Mouse (Mus musculus) heart, postnatal 0 days (tissue): ENCODE measurements around the gene Mvp. TPM values are rescaled to one million over a fixed set of nuclear protein-coding genes. Genes with fewer than 3 reads are reported as not detected.

ENCODE experiments used
- ATAC-seq: fragments of 200-750 bp; cut with Nextera tagmentation; 2 replicates; pipeline ENCODE4 v1.8.0; 2017; ENCODE audit warnings: low read depth, moderate number of reproducible peaks, moderate library complexity; ENCODE audit not compliant: insufficient read depth
- DNase-seq: peaks from one replicate; pipeline ENCODE4 v3.0.0-alpha.2; 2016; ENCODE audit warnings: low spot score
- H3K27ac ChIP-seq: fragments of 300-500 bp; sonication (generic); 2 replicates; pipeline ENCODE4 v1.5.1; 2014; ENCODE audit warnings: low read depth, mild to moderate bottlenecking
- H3K27me3 ChIP-seq: fragments of 300-500 bp; sonication (generic); 2 replicates; pipeline ENCODE4 v1.6.1; 2014; ENCODE audit warnings: low read length, mixed read lengths; ENCODE audit not compliant: control insufficient read depth, insufficient read depth
- H3K36me3 ChIP-seq: fragments of 300-500 bp; sonication (generic); replicated peaks from 2 replicates; pipeline ENCODE4 v1.6.1; 2014; ENCODE audit warnings: low read length, mixed read lengths; ENCODE audit not compliant: control insufficient read depth, insufficient read depth
- H3K4me1 ChIP-seq: fragments of 300-500 bp; sonication (generic); 2 replicates; pipeline ENCODE4 v1.6.1; 2014; ENCODE audit warnings: antibody characterized with exemption; ENCODE audit not compliant: control insufficient read depth, insufficient read depth
- H3K4me2 ChIP-seq: fragments of 300-500 bp; sonication (generic); 2 replicates; pipeline ENCODE4 v1.6.1; 2014; ENCODE audit warnings: low read depth, mild to moderate bottlenecking, low read length, moderate library complexity
- H3K4me3 ChIP-seq: fragments of 300-500 bp; sonication (generic); 2 replicates; pipeline ENCODE4 v1.5.1; 2014; ENCODE audit warnings: low read depth, low read length
- H3K9ac ChIP-seq: fragments of 300-500 bp; sonication (generic); replicated peaks from 2 replicates; pipeline ENCODE4 v1.6.1; 2014; ENCODE audit warnings: low read depth, low read length, mixed read lengths
- H3K9me3 ChIP-seq: fragments of 300-500 bp; sonication (generic); replicated peaks from 2 replicates; pipeline ENCODE4 v1.6.1; 2016; ENCODE audit warnings: low read length; ENCODE audit not compliant: control insufficient read depth
- CTCF ChIP-seq: IDR thresholded peaks from 2 replicates; pipeline ENCODE4 v1.5.1; 2016; ENCODE audit warnings: antibody characterized with exemption, control low read depth, low read depth
- EP300 ChIP-seq: IDR thresholded peaks from 2 replicates; pipeline ENCODE4 v1.6.1; 2016; ENCODE audit warnings: antibody characterized with exemption, low read depth
- WGBS: fragments of 180-500 bp; shearing (Covaris S2); extraction: QIAGEN DNeasy Blood & Tissue Kit; methylation state at CpG from one replicate; pipeline ENCODE4 v1.1.7; 2014; 5-methylcytosine and 5-hydroxymethylcytosine counted together
- polyA plus RNA-seq: library from polyadenylated mRNA; unstranded; fragments of >200 nt; fragmentation: Nextera tagmentation; extraction: Ambion mirVana; gene quantifications from 2 replicates; pipeline ENCODE4 v1.2.1, GENCODE M21; 2015
- total RNA-seq: library from RNA; depleted of rRNA; stranded (reverse); fragments of >200 nt; gene quantifications from 2 replicates; pipeline ENCODE4 v1.2.3, GENCODE M21; 2014; ENCODE audit warnings: low replicate concordance; rRNA removed

Mvp gene
- 24.2 and 32.5 TPM in 2 replicates for total RNA-seq
- polyA plus RNA-seq = 16.1 and 17.4 TPM in 2 replicates

- WGBS = 11% methylated on average over 11 of the region's 11 CpGs
- peak within 1 kb of the TSS; percentile 63 for H3K9ac ChIP-seq
Observed at GRCm38 (mm10) chr7:127014320-127014719, at the start of gene Mvp. TSS of gene Mvp (minus strand) at chr7:127014621.

GRCm38 (mm10) chr7:127055026-127055585 is 40.7 kb upstream of the Mvp start:
- H3K4me2 ChIP-seq = no peak overlapping the region
- 56% methylated on average over 5 of the region's 5 CpGs for WGBS
- TF ChIP-seq EP300 = no peak
- H3K9me3 ChIP-seq = no peaks in the 10 kb centered on the region
- H3K27ac ChIP-seq = no peak overlapping the region
- no peak overlapping the region for H3K9ac ChIP-seq
- H3K27me3 ChIP-seq = 0 out of 2 replicates have a peak, but pooled peaks cover 4% of the 10 kb centered on the region
- H3K36me3 ChIP-seq = no peaks in the 10 kb centered on the region
- DNase-seq = no peak
- H3K4me1 ChIP-seq = no peaks in the 10 kb centered on the region
- no peak for ATAC-seq
- no peak overlapping the region for H3K4me3 ChIP-seq

More at GRCm38 (mm10) chr7:127014320-127014719, at the start of gene Mvp:
- ATAC-seq = no peak
- Histone ChIP-seq H3K4me3 (peak within 1 kb of the TSS; percentile 61), H3K27me3 (no peaks in the 10 kb centered on the region), H3K36me3 (0 out of 2 replicates have a peak, but pooled peaks cover 10% of the 10 kb centered on the region), H3K27ac (peak within 1 kb of the TSS; percentile 63; the same call in 1 of the 2 replicates), H3K9me3 (no peaks in the 10 kb centered on the region), H3K4me1 (peaks cover 13% of the 10 kb centered on the region), H3K4me2 (peak within 1 kb of the TSS; percentile 75)
- TF ChIP-seq CTCF (no peak), EP300 (no peak)
- DNase-seq = peak; percentile 77

- peaks cover 15% of the 10 kb centered on the region; the same call in 1 of the 2 replicates for H3K4me1 ChIP-seq
- peak; percentile 92 for ATAC-seq
Observed at GRCm38 (mm10) chr7:127041851-127042672, 27.6 kb upstream of the Mvp start, which contains the start of gene Kif22. TSS of gene Kif22 (minus strand) at chr7:127042471.

GRCm38 (mm10) chr7:127031244-127031643 is 16.8 kb upstream of the Mvp start:
- 76% methylated on average over 1 of the region's 1 CpGs for WGBS
- peaks cover 66% of the 10 kb centered on the region for H3K36me3 ChIP-seq
- no peak overlapping the region for H3K4me3 ChIP-seq

More at GRCm38 (mm10) chr7:127041851-127042672, 27.6 kb upstream of the Mvp start, which contains the start of gene Kif22:
- 0 out of 2 replicates have a peak, but pooled peaks cover 2% of the 10 kb centered on the region for H3K9me3 ChIP-seq
- peak within 1 kb of the TSS; percentile 79 for H3K27ac ChIP-seq
- TF ChIP-seq EP300 (no peak), CTCF (no peak)
- peak; percentile 85 for DNase-seq
- peak within 1 kb of the TSS; percentile 97 for H3K4me3 ChIP-seq
- H3K27me3 ChIP-seq = no peaks in the 10 kb centered on the region
- 0 out of 2 replicates have a peak, but pooled peaks cover 11% of the 10 kb centered on the region for H3K36me3 ChIP-seq
- H3K9ac ChIP-seq = peak within 1 kb of the TSS; percentile 84
- under 1% methylated on average over 53 of the region's 53 CpGs for whole genome bisulfite sequencing
- peak within 1 kb of the TSS; percentile 98 for H3K4me2 ChIP-seq

GRCm38 (mm10) chr7:127030172-127030571 is 15.8 kb upstream of the Mvp start:
- no peak for ATAC-seq
- H3K4me3 ChIP-seq = no peak overlapping the region
- no peak for DNase-seq
- no peaks in the 10 kb centered on the region for H3K27me3 ChIP-seq
- H3K4me1 ChIP-seq = 0 out of 2 replicates have a peak, but pooled peaks cover 6% of the 10 kb centered on the region
- TF ChIP-seq CTCF (no peak), EP300 (no peak)
- 93% methylated on average over 1 of the region's 1 CpGs for WGBS
- H3K4me2 ChIP-seq = no peak overlapping the region
- no peaks in the 10 kb centered on the region for H3K9me3 ChIP-seq
- no peak overlapping the region for H3K27ac ChIP-seq
- peaks cover 59% of the 10 kb centered on the region for H3K36me3 ChIP-seq
- H3K9ac ChIP-seq = no peak overlapping the region

More at GRCm38 (mm10) chr7:127031244-127031643, 16.8 kb upstream of the Mvp start:
- H3K27me3 ChIP-seq = no peaks in the 10 kb centered on the region
- no peak for TF ChIP-seq CTCF
- no peak for TF ChIP-seq EP300
- DNase-seq (no peak), ATAC-seq (no peak)
- no peaks in the 10 kb centered on the region for H3K9me3 ChIP-seq
- no peak overlapping the region for H3K9ac ChIP-seq
- no peak overlapping the region for H3K27ac ChIP-seq
- H3K4me1 ChIP-seq = 0 out of 2 replicates have a peak, but pooled peaks cover 6% of the 10 kb centered on the region
- no peak overlapping the region for H3K4me2 ChIP-seq
